Mouse (Mus musculus): ENCODE data around the gene Nsf.

The Nsf gene

DNA sequence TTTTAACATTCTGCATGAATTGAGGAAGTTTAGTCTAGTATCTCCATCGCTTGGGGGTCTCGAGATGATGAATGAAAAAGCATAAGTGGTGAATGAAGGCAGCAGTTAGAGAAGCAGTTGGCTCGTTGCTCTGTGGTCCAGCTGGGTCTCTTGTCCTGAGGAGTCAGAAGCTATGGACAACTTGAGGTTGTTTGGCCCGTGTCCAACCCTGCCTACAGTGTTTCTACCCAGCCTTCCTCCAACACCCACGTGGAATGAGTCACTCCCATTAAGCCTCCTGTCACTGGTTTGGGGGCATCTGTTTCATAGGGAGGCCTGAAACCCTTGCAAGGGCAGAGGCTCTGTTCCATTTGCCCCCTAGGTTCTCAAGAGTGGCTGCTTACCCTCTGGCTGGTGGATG lies 163.9 kb downstream of the Nsf start:
- in situ Hi-C loops (cut with MseI, MboI) = no loop called here

DNA sequence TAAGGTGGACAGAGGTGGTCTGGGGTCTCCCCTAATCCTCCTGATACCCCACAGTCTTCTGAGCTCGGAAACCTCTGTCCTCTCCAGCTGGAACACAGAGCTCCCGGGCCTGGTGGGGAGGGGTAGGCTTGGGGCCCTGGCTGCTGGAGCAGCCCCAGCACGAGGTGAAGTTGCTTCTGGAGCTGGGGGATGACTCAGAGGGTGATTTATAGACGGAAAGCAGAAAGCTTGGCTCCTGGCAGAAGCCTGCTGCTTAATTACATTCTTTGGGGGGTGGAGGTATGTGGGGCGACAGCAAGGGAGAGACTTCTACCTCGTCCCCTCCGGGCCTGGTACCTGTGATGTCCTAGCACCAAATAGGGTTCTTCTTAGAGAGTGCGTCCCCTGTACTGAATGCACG lies 173.7 kb downstream of the Nsf start:
- in situ Hi-C loops (cut with MseI, MboI) = no loop called here

DNA sequence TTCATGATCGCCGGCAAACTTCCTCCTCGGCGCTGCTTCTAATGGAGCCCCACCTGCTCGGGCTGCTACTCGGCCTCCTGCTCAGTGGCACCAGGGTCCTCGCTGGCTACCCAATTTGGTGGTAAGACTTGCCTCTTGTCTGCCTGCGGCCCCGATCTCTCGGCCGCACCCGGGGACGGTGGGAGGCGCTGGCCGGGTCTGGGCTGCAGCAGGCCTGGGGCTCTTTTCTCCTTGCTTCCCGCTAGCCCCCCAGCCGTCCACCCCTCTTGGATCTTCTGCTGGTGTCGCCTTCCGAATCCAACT lies 179.7 kb downstream of the Nsf start:
- in situ Hi-C loops (cut with MseI, MboI) = no loop called here

DNA sequence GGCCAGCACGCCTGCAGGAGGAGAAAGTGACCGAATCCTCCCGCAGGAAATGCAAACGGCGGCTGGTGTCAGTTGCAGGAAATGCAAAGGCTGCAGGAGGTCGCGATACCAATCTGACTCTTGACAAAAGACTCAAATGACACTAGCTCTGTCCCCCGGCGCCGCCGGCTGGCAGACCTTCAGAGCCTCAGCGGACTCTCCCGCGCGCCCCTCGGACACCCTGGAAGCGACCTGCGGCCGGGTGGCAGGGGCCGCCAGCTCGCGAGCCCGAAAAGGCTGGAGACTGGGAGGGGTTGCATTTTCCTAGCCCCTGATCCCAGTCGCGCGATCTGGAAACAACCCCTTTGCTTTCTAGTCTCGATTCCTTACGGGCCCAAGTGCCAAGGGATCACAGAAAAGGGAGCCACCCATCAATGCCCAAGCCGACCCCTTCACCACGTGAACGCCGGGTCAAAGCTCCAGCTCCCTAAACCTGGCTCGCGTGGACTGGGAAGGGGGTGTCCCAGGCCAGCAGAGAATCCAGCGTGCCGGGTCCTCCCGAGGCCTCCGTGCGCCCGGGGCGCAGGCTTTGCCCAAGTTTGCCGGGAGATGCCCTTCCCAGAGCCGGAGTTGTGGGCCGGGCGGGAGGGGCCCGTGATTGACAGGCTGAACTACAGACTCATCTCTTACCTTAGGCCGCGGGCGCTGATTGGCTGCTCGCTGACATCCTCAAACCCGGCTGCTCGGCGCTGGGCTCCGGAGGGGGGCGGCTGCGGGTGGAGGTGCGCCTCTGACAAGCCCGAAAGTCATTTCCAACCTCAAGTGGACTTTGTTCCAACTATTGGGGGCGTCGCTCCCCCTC lies 180.2 kb downstream of the Nsf start, which contains the start of gene Wnt3:
TSS of gene Wnt3 (plus strand) at position 764 of the 841 bp plus-strand sequence.
- in situ Hi-C loops (cut with MseI, MboI) = no loop called here

DNA sequence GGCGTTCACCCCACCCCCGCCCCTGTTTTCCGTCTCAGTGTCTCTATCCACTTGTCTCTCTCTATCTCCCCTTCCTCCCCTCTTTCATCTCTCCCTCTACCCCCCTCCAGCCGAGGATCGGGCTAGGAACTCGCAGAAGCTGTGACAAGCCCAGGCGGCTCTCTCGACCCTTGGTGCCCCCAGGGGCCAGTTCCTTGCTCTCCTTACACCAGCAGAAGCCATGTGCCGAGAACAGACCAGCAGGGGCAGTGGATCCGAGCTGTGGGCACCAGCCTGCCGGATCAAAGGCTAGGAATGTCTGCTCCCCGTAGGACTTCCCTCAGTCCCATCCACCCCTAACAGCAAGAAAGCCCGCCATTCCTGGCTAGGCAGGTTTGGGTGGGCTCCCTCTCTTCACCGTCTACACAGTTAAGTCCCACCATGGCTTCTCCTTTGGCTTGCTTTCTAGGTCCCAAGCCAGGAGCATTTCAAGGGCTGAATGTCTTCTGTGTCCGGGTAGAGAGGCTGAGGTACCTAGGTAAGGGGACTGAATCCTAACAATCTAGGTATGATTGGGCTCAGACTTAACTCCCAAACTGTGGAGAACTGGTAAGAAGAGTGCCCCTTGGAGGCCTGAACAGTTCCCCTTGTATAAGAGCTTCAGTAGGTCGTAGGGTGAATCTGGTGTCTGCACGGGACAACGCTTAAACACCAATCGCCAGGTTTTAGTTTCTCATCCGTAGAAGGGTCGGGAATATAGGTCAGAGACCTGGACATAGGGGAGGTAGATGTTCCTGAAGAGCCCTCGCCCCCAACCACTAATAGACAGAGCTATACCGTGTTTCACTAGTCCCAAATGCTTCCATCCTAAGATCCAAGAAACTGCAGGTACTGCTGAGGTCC lies 181.1 kb downstream of the Nsf start:
- in situ Hi-C loops (cut with MseI, MboI) = no loop called here

Data from mouse trophoblast stem cell (cell line).